Mouse (Mus musculus): ENCODE data around the gene Tm6sf1. TPM values are rescaled to one million over a fixed set of nuclear protein-coding genes. Genes with fewer than 3 reads are reported as not detected.

Tm6sf1 gene
- total and polyA plus RNA-seq, 3 experiments = 0.28 to 0.93 (median 0.57) TPM

GRCm38 (mm10) chr7:81918316-81918715, 59.5 kb downstream of the Tm6sf1 start (continued):
- TF ChIP-seq JUN (IDR thresholded peaks at IDR 0.05; ENCODE audit: insufficient read depth, low read depth, low read length) = no peak

DNA sequence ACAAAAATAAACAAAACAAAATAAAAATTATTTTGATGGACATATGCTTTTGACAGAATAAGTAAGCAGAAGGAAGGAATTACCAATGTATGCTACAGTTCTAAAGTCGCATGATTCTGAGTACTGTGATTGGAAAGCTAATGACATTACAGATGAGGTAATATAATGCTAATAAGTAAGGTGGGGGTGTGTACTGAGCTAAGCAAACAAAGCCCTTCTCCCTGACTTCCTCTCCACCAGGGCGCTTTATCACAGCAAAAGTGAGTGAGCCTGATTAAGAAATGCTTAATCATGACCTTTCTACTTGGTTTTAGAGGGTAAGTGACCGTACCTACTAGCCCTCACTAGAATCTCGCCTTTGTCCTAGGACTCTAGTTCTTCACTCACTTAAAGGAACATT, 61.5 kb downstream of the Tm6sf1 start:
- dilution Hi-C loops (cut with MboI; ENCODE audit: extremely low pct_ligation_motif_present, extremely low pct_unique_long_range_greater_than_20kb, low sequenced_read_pairs) = no loop called here
- peaks cover 0 to 11% of the 10 kb centered on the region in 2 experiments; a peak in 2 of 4 replicates for H3K4me1 ChIP-seq (ENCODE audit: control insufficient read depth in 1 of 2, insufficient read depth in 2 of 2)
- no peaks in the 10 kb centered on the region for H3K79me2 ChIP-seq (replicated peaks; ENCODE audit: control insufficient read depth, extremely low read depth, insufficient read depth, poor library complexity, severe bottlenecking)
- no peaks in the 10 kb centered on the region for H3K27me3 ChIP-seq (replicated peaks)
- no peak overlapping the region for H3K9ac ChIP-seq (ENCODE audit: insufficient read depth, low read depth)
- no peaks in the 10 kb centered on the region for H3K36me3 ChIP-seq (replicated peaks in 1 of 2; ENCODE audit: control insufficient read depth in 1 of 2, insufficient read depth in 1 of 2, low read length in 1 of 2)
- no peak overlapping the region for H3K4me2 ChIP-seq (ENCODE audit: insufficient read depth, low read depth, poor library complexity, severe bottlenecking)
- no peak for DNase-seq (ENCODE audit: extremely low read depth)
- in situ Hi-C loops (cut with MboI; ENCODE audit: low pct_ligation_motif_present, low pct_unique_long_range_greater_than_20kb, low sequenced_read_pairs) = no loop called here
- TF ChIP-seq NRF1 (IDR thresholded peaks at IDR 0.05; ENCODE audit: low read depth, low read length) (no peak), RAD21 (IDR thresholded peaks at IDR 0.05; ENCODE audit: low read depth, low read length) (no peak), CHD1 (IDR thresholded peaks at IDR 0.05; ENCODE audit: low read depth, low read length) (no peak), EP300 (IDR thresholded peaks at IDR 0.05; ENCODE audit: low read length) (no peak), CHD2 (IDR thresholded peaks at IDR 0.05; ENCODE audit: low read length) (no peak), MAFK (IDR thresholded peaks at IDR 0.05; ENCODE audit: insufficient replicate concordance, low read length) (no peak), TBP (conservative IDR thresholded peaks at IDR 0.05; ENCODE audit: low read depth, low read length) (no peak), ELF1 (IDR thresholded peaks at IDR 0.05; ENCODE audit: low read depth, low read length) (no peak), BHLHE40 (IDR thresholded peaks at IDR 0.05; ENCODE audit: low read depth, low read length) (no peak), RCOR1 (conservative IDR thresholded peaks at IDR 0.05; ENCODE audit: low read depth, low read length) (no peak), USF1 (IDR thresholded peaks at IDR 0.05; ENCODE audit: low read depth, low read length) (no peak), SMC3 (IDR thresholded peaks at IDR 0.05; ENCODE audit: low read depth, low read length) (no peak), GABPA (IDR thresholded peaks at IDR 0.05; ENCODE audit: insufficient replicate concordance, low read depth, low read length) (no peak), USF2 (conservative IDR thresholded peaks at IDR 0.05; ENCODE audit: low read depth, low read length) (no peak), ZKSCAN1 (IDR thresholded peaks at IDR 0.05; ENCODE audit: borderline replicate concordance, low read depth, low read length) (no peak), POLR2AphosphoS2 (IDR thresholded peaks at IDR 0.05; ENCODE audit: low read depth, low read length) (no peak), ZMIZ1 (IDR thresholded peaks at IDR 0.05; ENCODE audit: low read depth, low read length) (no peak), IRF4 (IDR thresholded peaks at IDR 0.05; ENCODE audit: low read depth, low read length) (no peak)
- H3K9me3 ChIP-seq (replicated peaks; ENCODE audit: low read length) = no peaks in the 10 kb centered on the region
- H3K4me3 ChIP-seq (replicated peaks in 1 of 3; ENCODE audit: low read depth in 2 of 3, low read length in 2 of 3, poor library complexity in 1 of 3) = no peak overlapping the region
- no peak overlapping the region for H3K27ac ChIP-seq (ENCODE audit: insufficient read depth, low read depth)

All from CH12.LX (cell line).